Mouse (Mus musculus): ENCODE results near the gene Tab2.
"Not testable (repeated sequence)": the region's sequence is repeated elsewhere in the genome, so short reads cannot be mapped to it uniquely, and the experiment has no call there.

The Tab2 gene

GRCm38 (mm10) chr10:7883524-7883923, 72.5 kb downstream of the Tab2 start:
- peak; percentile 64 for DNase-seq

GRCm38 (mm10) chr10:7881971-7882370, 74.1 kb downstream of the Tab2 start:
- DNase-seq = no peak

- DNase-seq = not testable (repeated sequence)
Observed at GRCm38 (mm10) chr10:7880283-7880682, 75.7 kb downstream of the Tab2 start.

- DNase-seq = no peak
Observed at GRCm38 (mm10) chr10:7874194-7874593, 81.8 kb downstream of the Tab2 start.

GRCm38 (mm10) chr10:7871381-7872020, 84.5 kb downstream of the Tab2 start:
- DNase-seq = no peak

- DNase-seq = no peak
Observed at GRCm38 (mm10) chr10:7870571-7871315, 85.3 kb downstream of the Tab2 start.

- DNase-seq = no peak
Observed at GRCm38 (mm10) chr10:7869746-7870145, 86.3 kb downstream of the Tab2 start.

- DNase-seq = no peak
Observed at GRCm38 (mm10) chr10:7867666-7868030, 88.4 kb downstream of the Tab2 start.

- DNase-seq = peak; percentile 7
Observed at GRCm38 (mm10) chr10:7866762-7867665, 89.0 kb downstream of the Tab2 start.

GRCm38 (mm10) chr10:7864806-7865205, 91.2 kb downstream of the Tab2 start:
- no peak for DNase-seq

- DNase-seq = no peak
Observed at GRCm38 (mm10) chr10:7864184-7864583, 91.8 kb downstream of the Tab2 start.

- DNase-seq = no peak
Observed at GRCm38 (mm10) chr10:7863411-7863810, 92.6 kb downstream of the Tab2 start.

GRCm38 (mm10) chr10:7861937-7862657, 93.9 kb downstream of the Tab2 start:
- DNase-seq = no peak

GRCm38 (mm10) chr10:7861259-7861936, 94.6 kb downstream of the Tab2 start:
- no peak for DNase-seq

- no peak for DNase-seq
Observed at GRCm38 (mm10) chr10:7860494-7860893, 95.5 kb downstream of the Tab2 start.
